Mouse (Mus musculus) frontal cortex, postnatal 14 days (tissue): ENCODE results near the gene Olfr1411.

Source experiments
- DNase-seq, 2 experiments: peaks; one replicate each; pipeline ENCODE4 v3.0.0; 2022; ENCODE audit warnings: low spot score in 2 of 2

Gene Olfr1411

DNA sequence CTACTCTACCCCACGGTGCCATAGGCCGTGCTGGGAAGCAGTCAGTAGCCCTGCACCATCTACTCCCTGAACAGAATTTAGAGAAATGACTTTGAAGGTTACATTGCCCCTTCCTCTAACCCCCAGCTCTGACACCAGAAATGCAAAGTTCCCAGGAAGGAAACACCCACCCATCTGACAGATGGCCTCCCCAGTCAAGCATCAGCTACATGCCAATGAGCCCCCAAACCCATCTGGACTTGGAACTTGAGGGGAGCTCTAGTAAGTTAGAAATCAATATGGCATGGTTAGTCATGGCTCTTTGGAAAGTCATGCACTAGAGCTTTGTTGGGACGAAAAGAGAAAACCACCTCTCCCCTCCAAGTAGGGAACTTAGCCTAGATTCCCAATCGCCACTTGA, 44.5 kb downstream of the Olfr1411 start:
- no peak for DNase-seq

DNA sequence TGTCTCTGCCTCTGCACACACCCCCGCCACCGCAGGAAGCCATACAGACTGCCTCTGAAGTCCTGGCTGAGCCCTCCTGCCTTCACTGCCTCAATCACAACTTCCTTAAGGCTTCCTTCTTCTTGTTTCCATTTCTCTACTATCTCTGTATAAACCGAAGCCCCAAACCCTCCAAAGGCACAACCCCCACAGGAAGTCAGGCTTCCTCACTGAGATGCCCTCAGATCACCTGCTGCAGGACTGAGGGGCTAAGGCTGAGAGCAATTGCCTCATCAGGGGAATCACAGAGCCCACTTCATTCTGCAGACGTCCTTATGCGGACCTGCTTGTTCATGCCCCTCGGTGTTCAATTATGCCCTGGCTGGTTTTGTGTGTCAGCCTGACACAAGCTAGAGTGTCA, 46.2 kb downstream of the Olfr1411 start:
- DNase-seq = no peak

DNA sequence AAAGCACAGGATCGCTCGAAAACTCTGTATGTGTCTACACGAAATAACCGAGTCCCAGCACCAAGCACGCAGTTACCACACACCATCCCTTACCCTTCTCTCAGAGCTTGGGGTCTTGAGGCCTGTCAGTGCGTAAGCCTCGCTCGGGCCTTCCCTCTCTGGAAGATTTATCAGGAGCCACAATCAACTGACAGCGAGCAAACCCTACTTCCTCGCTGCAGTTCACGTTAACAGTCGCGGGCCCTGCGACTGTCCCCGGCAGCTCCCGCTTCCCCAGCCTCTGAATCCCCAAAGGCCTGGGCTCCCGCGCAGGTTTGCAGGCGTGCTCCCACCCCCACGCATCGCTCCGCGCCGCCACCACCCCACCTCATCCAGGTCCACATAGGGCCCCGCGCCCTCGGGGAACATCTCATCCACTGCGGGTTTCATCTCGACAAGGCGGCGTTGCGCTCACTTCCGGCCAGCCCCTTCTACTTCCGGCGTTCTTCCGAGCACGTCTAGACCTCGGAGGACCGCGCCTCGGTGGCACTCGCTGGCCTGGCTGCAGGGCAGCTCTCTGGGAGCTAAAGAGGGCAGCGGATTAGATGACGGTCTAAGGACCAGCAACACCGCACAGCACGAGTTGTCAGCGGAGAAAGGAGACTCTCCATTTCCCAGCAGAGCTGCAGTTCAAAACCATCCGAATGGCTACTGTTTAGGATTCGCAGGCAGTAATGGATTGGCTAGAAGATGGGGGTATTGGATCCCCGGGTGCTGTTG, 47.5 kb downstream of the Olfr1411 start, which contains the start of gene Cops9:
Cops9 (minus strand) TSS at position 472 of the 759 bp plus-strand sequence.
- peak; percentile 78 to 79 for DNase-seq

DNA sequence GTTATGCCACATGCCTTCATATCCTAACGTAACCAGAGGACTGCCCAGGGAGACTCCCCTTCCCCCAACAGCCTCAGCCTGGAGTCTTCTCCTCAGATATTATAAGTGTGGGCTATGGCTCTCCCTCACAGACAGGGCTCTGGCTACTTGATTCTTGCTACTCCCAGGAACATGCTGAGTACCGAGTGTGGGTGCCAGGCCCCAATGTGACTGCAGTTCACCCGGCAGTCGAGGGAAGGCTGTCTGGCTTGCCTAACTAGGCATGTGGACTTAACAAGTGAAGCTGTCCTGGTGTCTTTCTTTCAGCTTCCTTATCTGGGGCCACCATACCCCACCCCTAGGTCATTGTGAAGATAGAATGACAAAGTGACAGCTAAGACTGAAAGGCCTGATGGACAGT, 49.5 kb downstream of the Olfr1411 start:
- peak in 1 of 2 experiments; percentile 3 for DNase-seq

DNA sequence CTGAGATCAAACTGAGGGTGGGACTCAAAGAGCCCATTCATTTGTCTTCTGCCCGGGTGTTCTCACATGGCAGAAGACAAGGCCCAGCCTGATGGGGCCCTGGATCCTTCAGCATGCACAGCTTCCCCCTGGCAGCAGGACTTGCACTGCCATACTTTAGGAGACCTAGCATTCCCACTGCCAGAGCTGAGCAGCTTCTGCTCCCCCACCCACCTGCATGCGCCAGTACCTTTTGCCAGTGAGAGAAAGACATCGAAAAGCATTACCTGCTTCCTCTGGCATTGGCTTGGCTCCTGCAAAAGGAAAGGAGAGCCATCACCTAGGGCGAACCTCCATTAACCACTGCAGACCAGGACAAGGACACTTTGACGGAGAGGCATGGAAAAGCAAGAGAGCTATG, 50.7 kb downstream of the Olfr1411 start:
- peak in 1 of 2 experiments; percentile 2 for DNase-seq

DNA sequence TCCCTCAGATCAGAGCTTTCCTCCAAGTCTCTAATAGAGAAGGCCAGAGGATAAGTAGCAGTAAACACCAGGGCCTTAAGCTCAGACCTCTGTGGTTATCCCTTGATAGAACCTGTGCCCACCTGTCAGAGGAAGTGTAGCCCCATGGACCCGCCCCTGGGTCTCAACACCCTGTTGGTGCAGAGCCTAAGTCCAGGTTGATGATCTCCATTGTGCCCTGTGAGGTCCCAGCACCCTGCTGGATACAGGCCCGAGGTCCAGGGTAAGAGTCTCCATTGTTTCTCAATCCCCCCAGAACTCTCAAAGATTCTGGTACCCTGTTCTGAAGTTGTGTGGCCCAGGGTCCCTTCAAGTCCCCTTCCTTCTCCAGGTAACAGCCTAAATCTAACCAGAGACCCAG, 51.9 kb downstream of the Olfr1411 start:
- DNase-seq = no peak

DNA sequence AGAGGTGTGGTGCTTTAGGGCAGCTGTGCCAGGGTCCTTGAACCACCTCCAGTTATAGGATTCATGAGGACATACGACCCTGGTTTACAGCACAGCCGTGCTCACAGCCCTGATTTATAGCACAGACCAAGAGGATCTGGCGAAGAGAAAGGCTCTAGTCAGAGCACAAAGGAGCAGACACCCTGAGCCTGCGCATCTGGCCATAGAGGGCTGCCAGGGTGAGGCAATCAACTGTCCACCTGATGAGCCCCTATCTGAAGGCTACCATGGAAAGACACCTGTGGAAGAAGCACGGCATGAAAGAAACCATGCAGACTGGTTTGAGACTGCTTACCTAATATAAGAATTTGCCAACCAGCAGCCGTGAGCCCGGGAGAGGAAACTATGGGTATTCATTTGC, 52.4 kb downstream of the Olfr1411 start:
- no peak for DNase-seq

DNA sequence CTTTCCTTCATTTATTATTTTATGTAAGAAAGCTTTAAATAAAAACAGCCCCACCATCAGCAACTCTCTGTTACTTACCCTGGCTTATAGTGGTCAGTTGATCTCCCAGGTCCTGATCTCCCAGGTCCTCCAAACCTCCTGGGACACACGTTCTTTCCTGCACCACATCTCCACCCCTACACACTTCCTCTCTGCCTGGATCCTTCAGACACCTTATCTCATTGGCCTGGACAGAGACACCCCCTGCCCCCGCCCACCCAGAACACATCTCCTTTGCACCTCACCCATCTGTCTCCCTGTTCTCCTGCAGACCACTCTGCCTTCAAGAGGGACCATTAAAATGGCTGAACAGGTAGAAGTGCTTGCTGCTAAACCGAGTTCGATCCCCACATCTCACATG, 52.8 kb downstream of the Olfr1411 start:
- no peak for DNase-seq
